Mouse (Mus musculus) ES-Bruce4 (cell line): ENCODE results near the gene Klhl11.

Experiments used
- CTCF ChIP-seq: IDR thresholded peaks from one replicate; pipeline ENCODE4 v1.8.1; 2011; ENCODE audit warnings: low read depth, low read length
- EP300 ChIP-seq: IDR thresholded peaks from 2 replicates; pipeline ENCODE4 v1.6.1; 2011; ENCODE audit warnings: low read depth, low read length; ENCODE audit not compliant: insufficient read depth
- POLR2A ChIP-seq: IDR thresholded peaks from one replicate; pipeline ENCODE4 v1.8.1; 2011; ENCODE audit warnings: low read length; ENCODE audit not compliant: insufficient read depth

DNA sequence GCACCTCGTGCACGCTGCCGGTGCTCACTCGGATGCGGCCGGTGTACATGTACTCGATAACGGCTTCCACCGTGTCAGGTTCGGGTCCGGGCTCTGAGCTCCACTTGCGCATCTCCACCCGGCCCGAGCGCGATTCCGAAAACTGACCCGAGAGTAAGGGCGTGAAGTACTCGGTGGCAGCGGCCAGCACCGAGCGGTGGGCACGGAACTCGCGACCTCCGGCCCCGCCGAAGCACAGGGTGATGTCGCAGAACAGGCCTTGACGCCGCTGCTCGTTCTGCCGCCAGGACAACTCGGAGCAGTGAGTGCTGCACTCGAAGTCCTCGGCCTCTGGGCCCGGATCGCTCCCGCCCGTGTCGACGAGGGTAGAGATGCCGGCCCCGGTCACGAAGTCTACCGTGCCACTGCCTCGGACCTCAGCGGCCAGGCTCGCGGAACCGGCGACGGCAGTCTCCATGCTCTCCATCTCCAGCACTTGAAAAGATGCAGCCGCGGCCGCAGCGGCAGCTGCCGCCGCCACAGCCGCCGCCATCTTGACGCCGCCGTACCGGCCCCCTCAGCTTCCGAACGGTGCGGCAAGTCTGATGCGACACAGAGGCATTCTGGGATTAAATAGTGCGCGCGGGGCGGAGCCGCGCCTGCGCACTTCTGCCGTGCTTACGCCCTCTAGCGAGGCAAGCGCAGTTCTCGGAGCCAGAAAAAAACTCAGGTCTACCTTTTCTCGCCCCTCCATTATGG is at the start of gene Klhl11:
- TF ChIP-seq CTCF (peak; percentile 79), EP300 (no peak), POLR2A (peak; percentile 73)
